Mouse (Mus musculus) lung, embryonic 16.5 days (tissue): Measurements from ENCODE around the gene Nbeal1. TPM values are rescaled to one million over a fixed set of nuclear protein-coding genes. Genes with fewer than 3 reads are reported as not detected.

ENCODE experiments used
- ATAC-seq: fragments of 200-750 bp; cut with Nextera tagmentation; 2 replicates; pipeline ENCODE4 v1.8.0; 2017; ENCODE audit warnings: low read depth, mild to moderate bottlenecking, moderate library complexity
- H3K27ac ChIP-seq: fragments of 300-500 bp; sonication (generic); 2 replicates; pipeline ENCODE4 v1.5.1; 2014; ENCODE audit warnings: mild to moderate bottlenecking, control low read depth, low read length
- H3K27me3 ChIP-seq: fragments of 300-500 bp; sonication (generic); 2 replicates; pipeline ENCODE4 v1.6.1; 2014; ENCODE audit warnings: low read depth, low read length, mixed read lengths; ENCODE audit not compliant: control insufficient read depth, insufficient read depth
- H3K36me3 ChIP-seq: fragments of 300-500 bp; sonication (generic); 2 replicates; pipeline ENCODE4 v1.6.1; 2014; ENCODE audit warnings: low read length; ENCODE audit not compliant: control insufficient read depth, insufficient read depth
- H3K4me1 ChIP-seq: fragments of 300-500 bp; sonication (generic); replicated peaks from 2 replicates; pipeline ENCODE4 v1.6.1; 2014; ENCODE audit warnings: low read length, mixed read lengths; ENCODE audit not compliant: control insufficient read depth, insufficient read depth
- H3K4me2 ChIP-seq: fragments of 300-500 bp; sonication (generic); 2 replicates; pipeline ENCODE4 v1.6.1; 2014; ENCODE audit warnings: low read depth, low read length, control low read depth
- H3K4me3 ChIP-seq: fragments of 300-500 bp; sonication (generic); 2 replicates; pipeline ENCODE4 v1.5.1; 2014; ENCODE audit warnings: mild to moderate bottlenecking, low read length, control low read depth
- H3K9ac ChIP-seq: fragments of 300-500 bp; sonication (generic); 2 replicates; pipeline ENCODE4 v1.6.1; 2014; ENCODE audit warnings: low read length, control low read depth
- H3K9me3 ChIP-seq: fragments of 300-500 bp; sonication (generic); 2 replicates; pipeline ENCODE4 v1.6.1; 2016; ENCODE audit warnings: low read length; ENCODE audit not compliant: control insufficient read depth
- WGBS: fragments of 180-500 bp; shearing (Covaris S2); extraction: QIAGEN DNeasy Blood & Tissue Kit; methylation state at CpG from one replicate; pipeline ENCODE4 v1.1.7; 2014; 5-methylcytosine and 5-hydroxymethylcytosine counted together
- polyA plus RNA-seq: library from polyadenylated mRNA; unstranded; fragments of >200 nt; fragmentation: Nextera tagmentation; extraction: Ambion mirVana; gene quantifications from 2 replicates; pipeline ENCODE4 v1.2.1, GENCODE M21; 2015

The Nbeal1 gene
- polyA plus RNA-seq, 1 experiment from 2014 or later, result 9.2 TPM

- ATAC-seq, result no peak
- no peak overlapping the region for H3K9ac ChIP-seq
- H3K4me3 ChIP-seq, result no peak overlapping the region
- no peaks in the 10 kb centered on the region for H3K9me3 ChIP-seq
- H3K4me1 ChIP-seq, result no peaks in the 10 kb centered on the region
- H3K27ac ChIP-seq, result no peak overlapping the region
- H3K36me3 ChIP-seq, result peaks cover 18% of the 10 kb centered on the region
- no peak overlapping the region for H3K4me2 ChIP-seq
- whole genome bisulfite sequencing, result 95% methylated on average over 3 of the region's 3 CpGs
- no peaks in the 10 kb centered on the region for H3K27me3 ChIP-seq
Observed at GRCm38 (mm10) chr1:60381910-60382309, 201.5 kb downstream of the Nbeal1 start.

Other genes starting within 250 kb of the Nbeal1 start
- gene Ica1l, start 137.4 kb upstream of the Nbeal1 start, polyA plus RNA-seq, result 0.55 and 0.62 TPM in 2 replicates
- 5.8 and 6.7 TPM in 2 replicates for gene Carf, start 82.4 kb upstream of the Nbeal1 start, polyA plus RNA-seq
- gene Wdr12, start 82.0 kb upstream of the Nbeal1 start, polyA plus RNA-seq, result 37.5 and 39.3 TPM in 2 replicates
- gene Cyp20a1, start 162.7 kb downstream of the Nbeal1 start, polyA plus RNA-seq, result 30.9 and 34.6 TPM in 2 replicates
- 21.6 and 24.3 TPM in 2 replicates for gene Abi2, start 229.0 kb downstream of the Nbeal1 start, polyA plus RNA-seq